Mouse (Mus musculus) skeletal muscle tissue, postnatal 0 days (tissue): Measurements from ENCODE around the gene Synpo2. TPM values are rescaled to one million over a fixed set of nuclear protein-coding genes. Genes with fewer than 3 reads are reported as not detected.

Experiments used
- polyA plus RNA-seq: library from polyadenylated mRNA; unstranded; fragments of >200 nt; fragmentation: Nextera tagmentation; extraction: Ambion mirVana; gene quantifications from 2 replicates; pipeline ENCODE4 v1.2.1, GENCODE M21; 2015

Gene Synpo2
- polyA plus RNA-seq = 61.7 and 72.5 TPM in 2 replicates

GRCm38 (mm10) chr3:123235921-123236320, at the start of gene Synpo2:
TSS of gene Synpo2 (minus strand) at chr3:123236149.

DNA sequence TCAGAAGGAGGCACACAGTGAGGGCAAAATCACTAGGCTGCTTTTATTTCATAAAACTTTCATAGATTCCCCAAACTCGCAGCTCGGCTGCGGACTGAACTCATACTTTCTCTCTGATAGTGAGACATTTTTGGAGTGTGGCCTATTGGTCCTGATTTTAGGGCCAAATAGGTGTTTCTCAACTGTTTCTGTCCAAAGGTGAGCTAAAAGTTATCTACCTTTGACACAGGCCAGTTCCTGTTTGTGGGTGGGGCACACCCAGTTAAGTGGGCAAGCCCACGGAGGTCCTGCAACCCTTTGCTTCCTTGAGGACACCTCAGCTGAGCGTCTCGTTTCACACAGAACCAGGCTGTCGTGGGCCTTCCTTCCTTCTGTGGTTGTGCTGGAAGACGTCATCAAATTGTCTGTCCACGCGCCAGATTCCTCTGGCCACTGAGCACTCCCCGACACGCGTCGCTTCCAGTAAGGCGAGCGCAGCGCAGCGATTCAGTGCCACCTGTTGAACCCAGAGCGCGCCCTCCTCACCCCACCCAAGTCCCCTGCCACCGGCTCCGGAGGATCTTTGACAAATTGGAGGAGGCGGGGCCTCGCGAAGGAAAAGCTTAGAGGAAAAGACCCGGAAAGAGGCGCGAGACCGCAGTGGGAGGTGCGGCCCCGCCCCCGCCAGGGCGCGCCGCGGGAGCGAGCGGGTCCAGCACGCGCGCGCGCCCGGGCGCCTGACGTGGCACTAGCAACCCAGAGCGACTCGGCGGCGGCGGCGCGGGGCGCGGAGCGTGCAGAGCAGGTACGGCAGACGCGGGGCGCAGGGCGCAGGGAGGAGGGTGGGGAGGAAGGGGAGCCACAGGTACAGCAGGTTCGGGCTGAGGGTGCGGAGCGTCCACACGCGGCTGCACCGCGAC, 31.1 kb upstream of the Synpo2 start, which contains the start of gene Sec24d:
TSS of gene Sec24d (plus strand) at position 703 of the 899 bp plus-strand sequence.

DNA sequence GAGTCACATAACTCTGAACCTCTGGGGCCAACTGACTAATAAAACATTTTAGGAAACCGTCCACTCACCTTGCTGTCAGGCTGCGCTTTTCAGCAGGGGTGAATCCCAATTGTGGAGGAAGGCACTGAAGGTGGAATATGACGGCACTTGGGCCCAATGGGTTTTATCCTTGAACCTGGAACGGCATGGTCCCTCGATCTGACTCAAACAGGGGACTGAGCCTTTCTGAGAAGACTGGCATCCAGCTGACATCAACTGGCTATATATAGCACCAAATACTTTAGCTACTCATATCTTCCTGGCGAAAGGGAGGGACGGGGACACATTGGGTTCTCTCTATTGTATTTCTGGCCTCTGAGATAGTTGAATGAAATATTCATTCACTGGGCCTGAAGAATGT, 201.2 kb downstream of the Synpo2 start, which contains the start of gene Myoz2:
TSS of gene Myoz2 (minus strand) at position 264 of the 400 bp plus-strand sequence.

Other genes starting within 250 kb of the Synpo2 start
- 759 and 808 TPM in 2 replicates for gene Myoz2, start 201.1 kb downstream of the Synpo2 start, polyA plus RNA-seq
- 38.1 and 47.7 TPM in 2 replicates for gene Sec24d, start 31.3 kb upstream of the Synpo2 start, polyA plus RNA-seq
- gene Mettl14, start 150.0 kb upstream of the Synpo2 start, polyA plus RNA-seq = 10.2 and 11.0 TPM in 2 replicates
- gene Prss12, start 210.8 kb upstream of the Synpo2 start, polyA plus RNA-seq = 5.9 and 8.1 TPM in 2 replicates